In the genomic region with DNA sequence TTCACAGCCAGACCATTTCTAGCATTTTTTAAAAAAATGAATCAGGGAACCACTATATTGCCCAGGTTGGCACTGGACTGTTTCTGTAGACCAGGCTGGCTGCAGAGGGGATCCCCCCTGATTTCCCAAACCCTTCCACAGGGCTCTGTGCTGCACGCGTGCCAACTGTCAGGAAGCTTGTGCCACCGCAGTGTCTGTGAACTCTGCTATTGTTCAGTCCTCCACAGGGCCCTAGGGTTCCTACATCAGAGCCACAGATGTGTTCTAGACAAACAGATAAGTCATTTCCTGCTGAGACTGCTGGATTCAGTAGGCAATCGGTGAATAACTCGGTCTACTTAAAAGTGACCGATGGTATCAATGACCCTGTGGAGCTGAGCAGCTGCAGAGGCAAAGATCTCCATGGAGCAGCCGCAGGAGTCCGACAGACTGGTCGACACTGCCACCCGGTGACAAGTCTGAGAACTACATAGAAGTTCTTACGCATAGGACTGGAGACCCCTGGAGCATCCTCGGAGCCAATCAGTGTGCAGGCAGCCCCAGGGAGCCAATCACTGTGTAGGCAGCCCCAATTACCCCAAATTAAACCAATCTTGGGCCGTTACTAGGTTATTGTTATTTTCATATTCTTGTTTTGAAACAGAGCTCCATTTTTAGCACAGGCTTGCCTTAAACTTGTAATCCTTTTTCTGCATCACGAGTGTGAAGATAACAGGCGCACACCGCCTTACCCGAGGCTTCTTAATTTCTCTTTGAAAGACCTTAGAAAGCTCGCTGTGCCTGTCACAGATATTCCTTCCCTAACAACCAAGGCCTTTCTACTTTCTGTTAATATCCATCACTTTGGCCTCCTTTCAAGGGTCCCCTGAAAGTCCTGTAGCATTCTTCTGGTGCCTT, we compare ENCODE assay signal across 9 mouse cellular contexts. TPM values are rescaled to one million over a fixed set of nuclear protein-coding genes. Genes with fewer than 3 reads are reported as not detected.
A peak's percentile ranks its signal among the peaks of the same experiment; 100 is the strongest.
DNase-seq lines count a peak whose midpoint lies in the region; ATAC-seq and TF ChIP-seq lines count a peak whose summit lies in the region.
"Had no signal": no experiment of that assay in that cellular context is flagged by ENCODE, and none has a peak within 500 bp of the region (broad histone marks: within the 10 kb centered on the region; RNA-seq: fewer than 3 reads in every experiment).

No protein-coding gene starts in this region.

- ATAC-seq in forebrain, embryonic 13.5 days = peak; percentile 100
- peak; percentile 75 for ATAC-seq in liver, postnatal 0 days
- peak; percentile 100 for ATAC-seq in neural tube, embryonic 15.5 days (ENCODE audit: low FRiP score)

- 0 out of 2 replicates have a peak overlapping the region, but pooled peaks have one; percentile 18 for H3K9ac ChIP-seq in forebrain, embryonic 13.5 days
- no peak overlapping the region for H3K9ac ChIP-seq in liver, postnatal 0 days (replicated peaks)
- H3K9ac ChIP-seq in neural tube, embryonic 15.5 days (replicated peaks) = peak overlapping the region; percentile 24

- H3K9me3 ChIP-seq in E14TG2a.4 (ENCODE audit: low read length) = no peaks in the 10 kb centered on the region
- no peaks in the 10 kb centered on the region for H3K9me3 ChIP-seq in forebrain, embryonic 13.5 days (replicated peaks)
- H3K9me3 ChIP-seq in liver, postnatal 0 days (ENCODE audit: low read length) = no peaks in the 10 kb centered on the region
- no peaks in the 10 kb centered on the region for H3K9me3 ChIP-seq in neural tube, embryonic 15.5 days (replicated peaks)

- peak overlapping the region; percentile 50 for H3K4me2 ChIP-seq in forebrain, embryonic 13.5 days
- H3K4me2 ChIP-seq in liver, postnatal 0 days (ENCODE audit: low read depth, low read length) = no peak overlapping the region
- peak overlapping the region; percentile 59 for H3K4me2 ChIP-seq in neural tube, embryonic 15.5 days

- DNase-seq in c-Kit-positive CD71-positive TER-119-negative erythroid progenitor cells, embryonic 14.5 days (ENCODE audit: low read depth) = peak; percentile 55
- DNase-seq in heart, postnatal 10 days = peak; percentile 89 to 91
- peak; percentile 96 for DNase-seq in layer of hippocampus, adult 11-12 months (ENCODE audit: low spot score)
- peak; percentile 79 for DNase-seq in liver, postnatal 0 days
- peak; percentile 78 for DNase-seq in testis, postnatal 14 days (ENCODE audit: low spot score)

- peaks cover 23% of the 10 kb centered on the region; the same call in 1 of the 2 replicates for H3K27me3 ChIP-seq in E14TG2a.4 (ENCODE audit: insufficient read depth, low read length)
- peaks cover 33% of the 10 kb centered on the region for H3K27me3 ChIP-seq in forebrain, embryonic 13.5 days
- H3K27me3 ChIP-seq in liver, postnatal 0 days (ENCODE audit: insufficient read depth, low read length) = no peaks in the 10 kb centered on the region
- H3K27me3 ChIP-seq in neural tube, embryonic 15.5 days (replicated peaks) = peaks cover 10% of the 10 kb centered on the region

- no peaks in the 10 kb centered on the region for H3K36me3 ChIP-seq in E14TG2a.4 (ENCODE audit: insufficient read depth, low read length)
- no peaks in the 10 kb centered on the region for H3K36me3 ChIP-seq in forebrain, embryonic 13.5 days (ENCODE audit: poor library complexity, severe bottlenecking)
- H3K36me3 ChIP-seq in liver, postnatal 0 days (replicated peaks; ENCODE audit: insufficient read depth, low read length) = no peaks in the 10 kb centered on the region
- H3K36me3 ChIP-seq in neural tube, embryonic 15.5 days = no peaks in the 10 kb centered on the region

- TF ChIP-seq CTCF in E14TG2a.4 (conservative IDR thresholded peaks at IDR 0.05; ENCODE audit: low read length) = peak; percentile 39
- TF ChIP-seq CTCF in liver, postnatal 0 days (IDR thresholded peaks at IDR 0.05; ENCODE audit: low read depth) = peak; percentile 82

- H3K4me3 ChIP-seq in E14TG2a.4 (replicated peaks; ENCODE audit: low read length) = no peak overlapping the region
- peak overlapping the region; percentile 28 for H3K4me3 ChIP-seq in forebrain, embryonic 13.5 days
- H3K4me3 ChIP-seq in liver, postnatal 0 days (ENCODE audit: low read depth, low read length) = no peak overlapping the region
- peak overlapping the region; percentile 38 for H3K4me3 ChIP-seq in neural tube, embryonic 15.5 days (replicated peaks)

- 17% methylated on average over 18 of the region's 18 CpGs for WGBS in forebrain, embryonic 13.5 days
- 13% methylated on average over 18 of the region's 18 CpGs for WGBS in liver, postnatal 0 days (ENCODE audit: insufficient replicate concordance)
- WGBS in neural tube, embryonic 15.5 days = 7% methylated on average over 18 of the region's 18 CpGs

- intact Hi-C loops in heart, postnatal 10 days (cut with DNase I) = loop anchor here (1.0 to 5.0 kb wide), 3 partner anchors 52 to 197 kb away; partner anchors contain the start of gene Adra2b

- H3K4me1 ChIP-seq in E14TG2a.4 (replicated peaks; ENCODE audit: low read depth, low read length) = no peaks in the 10 kb centered on the region; the same call in 1 of the 2 replicates
- peaks cover 6% of the 10 kb centered on the region; the same call in 1 of the 2 replicates for H3K4me1 ChIP-seq in forebrain, embryonic 13.5 days
- no peaks in the 10 kb centered on the region for H3K4me1 ChIP-seq in liver, postnatal 0 days (ENCODE audit: insufficient read depth)
- peaks cover 13% of the 10 kb centered on the region for H3K4me1 ChIP-seq in neural tube, embryonic 15.5 days

- TF ChIP-seq EP300 in liver, postnatal 0 days (IDR thresholded peaks at IDR 0.05; ENCODE audit: low read depth) = no peak

- H3K27ac ChIP-seq in forebrain, embryonic 13.5 days = 0 out of 2 replicates have a peak overlapping the region, but pooled peaks have one; percentile 11
- H3K27ac ChIP-seq in liver, postnatal 0 days (ENCODE audit: low read depth) = no peak overlapping the region
- peak overlapping the region; percentile 68 for H3K27ac ChIP-seq in neural tube, embryonic 15.5 days (replicated peaks)
- H3K27ac ChIP-seq: macrophage had no signal

RNA-seq across cellular contexts. Expression of gene Prom2, which starts 18.1 kb away (rescaled TPM):
- polyA plus RNA-seq in forebrain, embryonic 13.5 days (2015; fragmentation: Nextera tagmentation; extraction: Ambion mirVana) = not detected in 2 replicates
- total RNA-seq in heart, postnatal 10 days (2021) = under 1 TPM in 1 of 2 experiments, not detected in 1; 0.17 TPM
- not detected in 2 replicates for polyA plus RNA-seq in liver, postnatal 0 days (2015; fragmentation: Nextera tagmentation; extraction: Ambion mirVana)
- 0.06 and 0.50 TPM in 2 replicates for polyA plus RNA-seq in neural tube, embryonic 15.5 days (2015; fragmentation: Nextera tagmentation; extraction: Ambion mirVana)
- polyA plus RNA-seq: macrophage had no signal

RNA-seq across cellular contexts. Expression of gene Zfp661, which starts 27.6 kb away (rescaled TPM):
- polyA plus RNA-seq in forebrain, embryonic 13.5 days (2015; fragmentation: Nextera tagmentation; extraction: Ambion mirVana) = 9.4 and 9.7 TPM in 2 replicates
- 1 to 10 TPM; 1.3 to 1.8 TPM for total RNA-seq in heart, postnatal 10 days (2021)
- 1.2 and 1.7 TPM in 2 replicates for polyA plus RNA-seq in liver, postnatal 0 days (2015; fragmentation: Nextera tagmentation; extraction: Ambion mirVana)
- polyA plus RNA-seq in neural tube, embryonic 15.5 days (2015; fragmentation: Nextera tagmentation; extraction: Ambion mirVana) = 6.3 and 6.5 TPM in 2 replicates

RNA-seq across cellular contexts. Expression of gene Mrps5, which starts 27.7 kb away (rescaled TPM):
- 181 and 193 TPM in 2 replicates for polyA plus RNA-seq in forebrain, embryonic 13.5 days (2015; fragmentation: Nextera tagmentation; extraction: Ambion mirVana)
- 100 to 1,000 TPM in 1 of 2 experiments, 10 to 100 TPM in 1; 97.3 to 122 TPM for total RNA-seq in heart, postnatal 10 days (2021)
- 76.3 and 81.5 TPM in 2 replicates for polyA plus RNA-seq in liver, postnatal 0 days (2015; fragmentation: Nextera tagmentation; extraction: Ambion mirVana)
- polyA plus RNA-seq in neural tube, embryonic 15.5 days (2015; fragmentation: Nextera tagmentation; extraction: Ambion mirVana) = 141 and 147 TPM in 2 replicates

RNA-seq across cellular contexts. Expression of gene Kcnip3, which starts 37.4 kb away (rescaled TPM):
- polyA plus RNA-seq in forebrain, embryonic 13.5 days (2015; fragmentation: Nextera tagmentation; extraction: Ambion mirVana) = 5.2 and 6.3 TPM in 2 replicates
- 1 to 10 TPM; 1.2 to 1.8 TPM for total RNA-seq in heart, postnatal 10 days (2021)
- polyA plus RNA-seq in liver, postnatal 0 days (2015; fragmentation: Nextera tagmentation; extraction: Ambion mirVana) = 0.23 and 0.43 TPM in 2 replicates
- polyA plus RNA-seq in neural tube, embryonic 15.5 days (2015; fragmentation: Nextera tagmentation; extraction: Ambion mirVana) = 6.5 and 9.3 TPM in 2 replicates
- polyA plus RNA-seq: macrophage had no signal

Comparison
In these comparisons a context has a peak if more than half of its experiments do, and no peak if none do; other contexts are left out.
1. H3K4me3 ChIP-seq: peak in forebrain, embryonic 13.5 days (single experiment) and neural tube, embryonic 15.5 days (single experiment); none in E14TG2a.4 (single experiment) and liver, postnatal 0 days (single experiment).
2. Peak in every context shown above with its lines, with median percentiles within 50 percentile points of each other: DNase-seq and ATAC-seq.